Mouse (Mus musculus) midbrain, embryonic 16.5 days (tissue): ENCODE data around the gene Acot12. TPM values are rescaled to one million over a fixed set of nuclear protein-coding genes. Genes with fewer than 3 reads are reported as not detected.

Experiments
- ATAC-seq: fragments of 200-750 bp; cut with Nextera tagmentation; 2 replicates; pipeline ENCODE4 v1.8.0; 2017; ENCODE audit warnings: moderate TSS enrichment
- H3K27ac ChIP-seq: fragments of 300-500 bp; sonication (generic); 2 replicates; pipeline ENCODE4 v1.5.1; 2014; ENCODE audit warnings: mild to moderate bottlenecking, low read length, mixed read lengths
- H3K27me3 ChIP-seq: fragments of 300-500 bp; sonication (generic); 2 replicates; pipeline ENCODE4 v1.6.1; 2014; ENCODE audit warnings: low read depth, low read length, mixed read lengths; ENCODE audit not compliant: control insufficient read depth, insufficient read depth
- H3K36me3 ChIP-seq: fragments of 300-500 bp; sonication (generic); 2 replicates; pipeline ENCODE4 v1.6.1; 2014; ENCODE audit warnings: mild to moderate bottlenecking, low read length, moderate library complexity, mixed read lengths; ENCODE audit not compliant: control insufficient read depth, insufficient read depth
- H3K4me1 ChIP-seq: fragments of 300-500 bp; sonication (generic); 2 replicates; pipeline ENCODE4 v1.6.1; 2014; ENCODE audit warnings: mild to moderate bottlenecking, low read length, mixed read lengths; ENCODE audit not compliant: control insufficient read depth, insufficient read depth
- H3K4me2 ChIP-seq: fragments of 300-500 bp; sonication (generic); 2 replicates; pipeline ENCODE4 v1.6.1; 2014; ENCODE audit warnings: mild to moderate bottlenecking, low read length, mixed read lengths
- H3K4me3 ChIP-seq: fragments of 300-500 bp; sonication (generic); 2 replicates; pipeline ENCODE4 v1.5.1; 2014; ENCODE audit warnings: low read depth, mild to moderate bottlenecking, low read length, moderate library complexity, mixed read lengths
- H3K9ac ChIP-seq: fragments of 300-500 bp; sonication (generic); 2 replicates; pipeline ENCODE4 v1.6.1; 2014; ENCODE audit warnings: low read depth, low read length, mixed read lengths
- H3K9me3 ChIP-seq: fragments of 300-500 bp; sonication (generic); replicated peaks from 2 replicates; pipeline ENCODE4 v1.6.1; 2014; ENCODE audit warnings: mild to moderate bottlenecking, low read length, mixed read lengths; ENCODE audit not compliant: control insufficient read depth, poor library complexity, severe bottlenecking
- WGBS: fragments of 180-500 bp; shearing (Covaris S2); extraction: QIAGEN DNeasy Blood & Tissue Kit; methylation state at CpG from one replicate; pipeline ENCODE4 v1.1.7; 2014; 5-methylcytosine and 5-hydroxymethylcytosine counted together
- polyA plus RNA-seq: library from polyadenylated mRNA; unstranded; fragments of >200 nt; fragmentation: Nextera tagmentation; extraction: Ambion mirVana; gene quantifications from 2 replicates; pipeline ENCODE4 v1.2.1, GENCODE M21; 2015

Gene Acot12
- 0.10 and 0.63 TPM in 2 replicates for polyA plus RNA-seq

DNA sequence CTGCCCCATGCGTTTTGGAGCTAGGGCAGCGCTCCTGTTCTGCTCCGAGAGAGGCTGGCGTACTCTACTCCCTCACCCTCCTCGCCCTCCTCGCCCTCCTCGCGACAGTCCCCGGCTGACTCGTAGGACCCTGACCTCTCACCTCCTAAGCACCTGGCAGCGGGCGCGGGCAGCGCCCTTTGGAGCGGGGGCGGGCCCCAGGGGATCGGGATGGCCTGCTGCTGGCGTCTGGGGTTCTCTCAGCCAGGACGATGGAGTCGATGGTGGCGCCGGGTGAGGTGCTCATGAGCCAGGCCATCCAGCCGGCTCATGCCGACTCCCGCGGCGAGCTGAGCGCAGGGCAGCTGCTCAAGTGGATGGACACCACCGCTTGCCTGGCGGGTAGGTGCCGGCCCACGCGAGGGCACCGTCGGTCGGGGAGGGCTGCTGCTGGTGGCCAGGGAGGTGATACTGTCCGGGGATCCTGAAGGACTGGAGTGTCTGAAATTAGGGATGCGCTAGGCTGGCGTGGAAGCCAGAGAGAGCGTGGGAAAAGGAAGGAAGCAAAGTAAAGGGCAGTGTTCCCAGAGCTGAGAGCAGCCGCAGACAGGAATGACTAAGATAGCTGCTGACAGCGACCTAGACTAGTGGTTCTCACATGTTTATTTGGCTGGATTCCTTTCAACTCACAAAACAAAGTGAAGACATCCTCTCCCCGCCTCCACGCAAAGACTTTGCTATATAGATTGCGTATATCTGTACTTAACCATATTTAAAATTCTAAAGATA lies at the start of gene Acot12:
Acot12 (plus strand) TSS at position 233 of the 768 bp plus-strand sequence.
- WGBS = 9% methylated on average over 45 of the region's 45 CpGs
- no peak within 1 kb of the TSS for H3K27ac ChIP-seq

DNA sequence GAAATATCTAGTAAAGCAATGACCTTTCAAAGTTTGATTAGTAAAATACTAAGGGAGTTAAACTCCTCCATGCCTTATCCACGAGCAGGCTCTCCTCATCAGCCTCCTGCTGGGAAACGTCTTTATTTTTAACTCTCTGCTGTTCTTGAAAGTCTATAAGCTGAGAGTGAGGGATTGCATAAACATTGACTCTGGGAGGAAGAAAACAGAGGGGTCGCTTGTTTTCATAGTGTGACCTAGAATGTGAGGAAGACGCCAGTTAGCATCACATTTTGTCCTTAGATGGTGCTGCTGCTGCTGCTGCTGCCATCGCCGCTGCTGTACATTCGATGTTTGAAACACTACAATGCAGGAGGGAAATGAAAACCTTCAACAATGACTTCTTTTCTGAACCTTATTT lies 47.7 kb upstream of the Acot12 start:
- no peak for ATAC-seq
- Histone ChIP-seq H3K4me2 (no peak overlapping the region), H3K4me3 (no peak overlapping the region), H3K9ac (no peak overlapping the region), H3K4me1 (no peaks in the 10 kb centered on the region), H3K36me3 (no peaks in the 10 kb centered on the region), H3K27me3 (no peaks in the 10 kb centered on the region), H3K9me3 (no peaks in the 10 kb centered on the region), H3K27ac (no peak overlapping the region)
- 60% methylated on average over 7 of the region's 7 CpGs for WGBS

More for the DNA sequence above, at the start of gene Acot12:
- peaks cover 2% of the 10 kb centered on the region; the same call in 1 of the 2 replicates for H3K4me1 ChIP-seq
- ATAC-seq = peak; percentile 85
- no peaks in the 10 kb centered on the region for H3K36me3 ChIP-seq
- H3K4me3 ChIP-seq = peak within 1 kb of the TSS; percentile 33
- no peaks in the 10 kb centered on the region for H3K9me3 ChIP-seq
- no peaks in the 10 kb centered on the region for H3K27me3 ChIP-seq
- peak within 1 kb of the TSS; percentile 76 for H3K9ac ChIP-seq
- peak within 1 kb of the TSS; percentile 91 for H3K4me2 ChIP-seq

DNA sequence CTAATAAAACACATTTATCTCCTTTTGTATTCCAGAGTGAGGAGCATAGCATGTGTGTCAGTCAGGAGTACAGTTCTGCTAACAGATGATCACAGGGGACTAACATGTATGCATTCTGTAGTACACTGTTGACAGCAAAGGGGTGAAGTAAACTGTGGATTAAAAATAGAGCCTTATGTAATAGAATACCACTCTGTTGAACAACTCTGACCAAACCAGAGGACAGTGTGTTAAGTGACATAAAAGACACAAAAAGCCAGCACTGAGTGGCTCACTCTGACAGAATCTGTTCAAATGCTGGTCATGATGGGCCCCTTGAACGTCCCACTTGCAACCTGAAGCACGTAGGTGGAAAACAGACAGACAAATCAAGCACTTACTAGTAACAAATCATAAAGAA lies 45.9 kb upstream of the Acot12 start:
- Histone ChIP-seq H3K9me3 (no peaks in the 10 kb centered on the region), H3K36me3 (no peaks in the 10 kb centered on the region), H3K4me3 (no peak overlapping the region), H3K4me2 (no peak overlapping the region), H3K27ac (no peak overlapping the region), H3K4me1 (no peaks in the 10 kb centered on the region), H3K9ac (no peak overlapping the region), H3K27me3 (no peaks in the 10 kb centered on the region)
- no peak for ATAC-seq
- WGBS = 85% methylated on average over 2 of the region's 2 CpGs

DNA sequence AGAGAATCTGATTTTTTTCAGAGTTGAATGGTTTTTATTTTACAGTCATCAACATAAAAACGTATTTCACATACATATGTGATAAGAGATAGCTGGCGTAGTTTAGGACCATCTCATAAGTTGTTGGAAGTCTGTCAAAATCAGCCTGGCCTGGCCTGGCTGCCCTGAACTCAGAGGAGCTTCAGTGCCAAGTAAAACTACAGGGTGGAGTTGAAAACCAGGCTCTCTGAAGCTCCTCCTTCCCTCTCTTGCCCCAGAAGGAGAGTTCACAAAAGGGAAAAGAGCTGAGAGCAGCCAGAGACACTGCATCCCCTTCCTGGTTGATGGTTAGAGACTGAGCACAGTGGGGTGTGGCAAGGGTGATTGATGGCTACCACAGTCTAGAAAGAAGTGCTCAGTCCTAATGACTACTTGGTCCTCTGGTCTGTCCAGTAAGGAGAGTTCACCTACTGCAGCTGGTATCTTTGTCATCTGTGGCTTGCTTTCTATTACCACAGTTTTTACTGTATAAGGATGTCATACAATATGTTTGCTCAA lies 45.1 kb upstream of the Acot12 start:
- H3K36me3 ChIP-seq = no peaks in the 10 kb centered on the region
- H3K27me3 ChIP-seq = no peaks in the 10 kb centered on the region
- no peaks in the 10 kb centered on the region for H3K4me1 ChIP-seq
- ATAC-seq = 0 out of 2 replicates have a peak, but pooled peaks have one; percentile 7
- no peak overlapping the region for H3K4me3 ChIP-seq
- H3K27ac ChIP-seq = no peak overlapping the region
- no peak overlapping the region for H3K9ac ChIP-seq
- H3K4me2 ChIP-seq = no peak overlapping the region
- WGBS = 90% methylated on average over 2 of the region's 2 CpGs
- H3K9me3 ChIP-seq = no peaks in the 10 kb centered on the region

DNA sequence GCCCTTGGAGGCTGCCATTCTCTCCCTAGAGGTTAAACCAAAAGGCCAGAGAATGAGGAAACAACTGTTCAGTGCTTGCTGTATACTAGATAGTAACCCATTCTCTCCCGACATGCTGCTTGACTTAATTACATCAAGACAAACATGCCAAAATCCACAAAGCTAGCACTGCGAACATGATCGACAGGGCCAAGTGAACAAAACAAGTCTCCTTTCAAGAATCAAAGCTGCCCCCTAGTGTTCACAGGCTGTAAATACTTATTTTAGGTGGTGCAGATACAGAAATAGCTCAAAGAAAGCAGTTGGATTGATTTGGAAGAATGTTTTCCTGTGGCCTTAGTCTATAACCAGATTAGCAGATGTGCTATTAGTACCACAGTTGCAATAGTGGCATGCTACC lies 44.3 kb upstream of the Acot12 start:
- no peak overlapping the region for H3K27ac ChIP-seq
- H3K36me3 ChIP-seq = no peaks in the 10 kb centered on the region
- no peak overlapping the region for H3K9ac ChIP-seq
- H3K9me3 ChIP-seq = no peaks in the 10 kb centered on the region
- no peaks in the 10 kb centered on the region for H3K27me3 ChIP-seq
- H3K4me2 ChIP-seq = no peak overlapping the region
- 31% methylated on average over 3 of the region's 3 CpGs for WGBS
- ATAC-seq = 0 out of 2 replicates have a peak, but pooled peaks have one; percentile 16
- H3K4me3 ChIP-seq = no peak overlapping the region
- no peaks in the 10 kb centered on the region for H3K4me1 ChIP-seq

DNA sequence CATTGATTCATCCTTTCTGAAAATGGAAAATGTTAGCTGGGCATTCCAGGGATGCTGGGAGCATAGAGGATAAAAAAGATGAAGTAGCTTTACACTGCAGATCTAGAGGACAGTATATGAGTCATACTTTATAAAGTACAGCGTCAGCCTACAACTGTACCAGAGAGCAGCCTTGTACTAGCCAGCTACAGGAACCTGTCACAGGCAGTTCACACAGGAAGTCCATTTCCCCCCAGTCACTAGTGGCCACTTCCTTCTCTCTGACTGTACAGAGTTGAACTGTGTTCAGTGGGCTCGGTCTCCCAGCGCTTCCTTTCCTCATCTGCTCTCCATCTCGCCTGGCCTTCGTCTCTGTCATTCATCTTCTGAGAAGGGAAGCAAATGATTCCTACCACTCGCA lies 39.0 kb upstream of the Acot12 start:
- H3K4me2 ChIP-seq = no peak overlapping the region
- H3K36me3 ChIP-seq = 0 out of 2 replicates have a peak, but pooled peaks cover 3% of the 10 kb centered on the region
- no peak for ATAC-seq
- WGBS = 94% methylated on average over 6 of the region's 6 CpGs
- no peaks in the 10 kb centered on the region for H3K9me3 ChIP-seq
- no peak overlapping the region for H3K4me3 ChIP-seq
- no peaks in the 10 kb centered on the region for H3K4me1 ChIP-seq
- no peak overlapping the region for H3K27ac ChIP-seq
- no peak overlapping the region for H3K9ac ChIP-seq
- no peaks in the 10 kb centered on the region for H3K27me3 ChIP-seq

DNA sequence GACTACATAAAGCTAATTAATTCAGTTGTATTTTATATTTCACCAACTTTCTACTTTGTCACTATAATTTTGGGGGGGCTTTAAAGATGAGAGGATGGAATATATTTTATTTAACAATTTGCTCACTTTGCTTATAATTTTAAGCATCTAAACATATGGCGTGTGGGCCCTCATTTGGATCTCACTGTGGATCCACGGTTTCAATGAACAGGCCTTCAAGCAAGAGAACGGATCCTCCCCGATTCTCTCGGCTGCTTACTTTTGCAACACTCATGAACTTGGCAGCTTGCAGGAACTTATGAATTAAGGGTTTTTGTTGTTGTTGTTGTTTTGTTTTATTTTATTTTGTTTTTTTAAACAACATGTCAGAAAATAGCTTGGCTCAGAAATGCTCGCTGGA lies 21.8 kb upstream of the Acot12 start:
- H3K36me3 ChIP-seq = no peaks in the 10 kb centered on the region
- H3K27me3 ChIP-seq = no peaks in the 10 kb centered on the region
- H3K4me2 ChIP-seq = no peak overlapping the region
- H3K4me1 ChIP-seq = no peaks in the 10 kb centered on the region
- ATAC-seq = no peak
- WGBS = 89% methylated on average over 6 of the region's 6 CpGs
- H3K9me3 ChIP-seq = no peaks in the 10 kb centered on the region
- no peak overlapping the region for H3K4me3 ChIP-seq
- no peak overlapping the region for H3K9ac ChIP-seq
- no peak overlapping the region for H3K27ac ChIP-seq

DNA sequence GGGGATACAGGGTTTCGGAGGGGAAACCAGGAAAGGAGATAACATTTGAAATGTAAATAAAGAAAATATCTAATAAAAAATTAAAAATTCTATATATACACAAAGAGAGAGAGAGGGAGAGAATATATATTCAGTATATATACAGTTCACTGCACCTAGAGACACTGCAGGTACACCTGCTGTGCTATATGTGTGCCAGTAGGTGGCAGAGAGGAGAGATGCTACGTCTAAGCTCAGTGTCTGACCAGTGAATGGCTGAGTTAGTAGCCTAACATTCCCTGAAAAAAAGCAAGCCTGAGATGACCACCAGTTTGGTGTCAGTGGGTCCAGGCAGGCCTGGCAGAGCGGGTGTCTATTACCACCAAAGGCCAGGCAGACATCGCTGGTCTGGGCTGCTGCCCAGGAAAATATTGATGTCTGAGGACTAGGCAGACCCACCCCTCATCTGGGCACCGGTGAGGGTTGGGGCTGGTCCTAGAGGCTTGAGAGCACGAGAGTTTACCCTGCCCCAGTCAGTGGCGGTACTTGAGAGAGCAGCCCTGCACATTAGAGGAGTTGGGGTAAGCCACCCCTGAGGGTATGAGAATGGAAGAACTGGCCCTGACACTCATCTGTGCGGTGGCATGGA lies 18.1 kb upstream of the Acot12 start:
- Histone ChIP-seq H3K4me1 (no peaks in the 10 kb centered on the region), H3K27me3 (no peaks in the 10 kb centered on the region), H3K9ac (no peak overlapping the region), H3K36me3 (no peaks in the 10 kb centered on the region), H3K4me3 (no peak overlapping the region), H3K27ac (no peak overlapping the region), H3K9me3 (no peaks in the 10 kb centered on the region), H3K4me2 (no peak overlapping the region)
- ATAC-seq = peak; percentile 62; the same call in 1 of the 2 replicates
- WGBS = 68% methylated on average over 8 of the region's 8 CpGs

DNA sequence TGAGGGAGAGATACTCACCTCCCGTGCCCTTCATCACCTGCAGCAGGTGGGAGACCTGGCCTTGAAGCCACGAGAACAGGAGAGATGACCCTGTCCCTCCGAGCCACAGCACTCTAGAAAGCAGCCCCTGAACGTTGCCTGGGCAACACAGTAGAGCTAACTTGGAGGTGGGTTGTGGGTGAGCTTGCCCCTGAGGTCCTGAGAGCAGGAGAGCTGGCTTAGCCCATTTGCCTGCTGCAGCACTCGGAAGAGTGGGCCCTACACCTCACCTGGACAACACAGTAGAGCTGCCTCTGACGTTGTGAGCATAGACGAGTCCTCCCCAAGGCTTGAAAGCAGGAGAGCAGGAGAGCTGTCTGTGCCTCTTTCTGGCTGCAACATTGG lies 17.6 kb upstream of the Acot12 start:
- H3K4me2 ChIP-seq = no peak overlapping the region
- no peak overlapping the region for H3K27ac ChIP-seq
- WGBS = 78% methylated on average over 7 of the region's 7 CpGs
- H3K9ac ChIP-seq = no peak overlapping the region
- H3K27me3 ChIP-seq = no peaks in the 10 kb centered on the region
- H3K36me3 ChIP-seq = no peaks in the 10 kb centered on the region
- H3K9me3 ChIP-seq = no peaks in the 10 kb centered on the region
- H3K4me3 ChIP-seq = no peak overlapping the region
- H3K4me1 ChIP-seq = no peaks in the 10 kb centered on the region
- peak; percentile 32; the same call in 1 of the 2 replicates for ATAC-seq
